In the genomic region with DNA sequence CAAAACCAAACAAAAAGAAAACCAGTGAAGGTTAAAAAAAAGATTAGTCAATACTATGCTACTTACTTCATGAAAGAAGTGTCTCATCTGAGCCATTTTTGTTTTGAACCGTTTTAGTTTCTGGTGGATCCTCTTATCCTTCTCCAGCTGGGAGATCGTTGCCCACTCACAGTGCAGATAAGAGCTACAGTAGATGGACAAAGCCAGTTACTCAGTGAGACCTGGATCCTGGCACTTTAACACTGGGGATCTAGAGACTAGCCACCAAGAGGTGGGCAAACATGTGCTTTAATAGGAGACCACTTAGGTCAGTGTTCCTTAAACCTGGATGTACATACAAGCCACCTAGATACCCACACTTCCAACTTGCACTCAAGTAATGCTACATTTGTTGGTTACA, we compare ENCODE assay signal across 22 mouse cellular contexts. TPM values are rescaled to one million over a fixed set of nuclear protein-coding genes. Genes with fewer than 3 reads are reported as not detected.
A peak's percentile ranks its signal among the peaks of the same experiment; 100 is the strongest.
DNase-seq lines count a peak whose midpoint lies in the region; ATAC-seq and TF ChIP-seq lines count a peak whose summit lies in the region.
"Had no signal": no experiment of that assay in that cellular context is flagged by ENCODE, and none has a peak within 500 bp of the region (broad histone marks: within the 10 kb centered on the region; RNA-seq: fewer than 3 reads in every experiment).

No protein-coding gene starts in this region.

- no peak overlapping the region for H3K4me2 ChIP-seq in liver, embryonic 14.5 days (ENCODE audit: low read depth)
- no peak overlapping the region for H3K4me2 ChIP-seq in liver, embryonic 12.5 days
- no peak overlapping the region for H3K4me2 ChIP-seq in liver, postnatal 0 days (ENCODE audit: low read depth, low read length)
- no peak overlapping the region for H3K4me2 ChIP-seq in liver, embryonic 11.5 days

- no peak overlapping the region for H3K9ac ChIP-seq in liver, embryonic 14.5 days (replicated peaks)
- no peak overlapping the region for H3K9ac ChIP-seq in liver, embryonic 12.5 days
- no peak overlapping the region for H3K9ac ChIP-seq in liver, postnatal 0 days (replicated peaks)
- H3K9ac ChIP-seq in liver, embryonic 11.5 days (ENCODE audit: low read depth, low read length): no peak overlapping the region

- TF ChIP-seq EP300 in liver, embryonic 14.5 days (IDR thresholded peaks at IDR 0.05; ENCODE audit: low read depth): peak; percentile 28; the same call in 1 of the 2 replicates
- 0 out of 2 replicates have a peak, but pooled peaks have one; percentile 11 for TF ChIP-seq EP300 in liver, postnatal 0 days (IDR thresholded peaks at IDR 0.05; ENCODE audit: low read depth)

- H3K9me3 ChIP-seq in liver, embryonic 14.5 days (ENCODE audit: control insufficient read depth, low read length): no peaks in the 10 kb centered on the region
- H3K9me3 ChIP-seq in liver, embryonic 12.5 days (replicated peaks): no peaks in the 10 kb centered on the region
- no peaks in the 10 kb centered on the region for H3K9me3 ChIP-seq in liver, postnatal 0 days (ENCODE audit: low read length)
- H3K9me3 ChIP-seq in liver, embryonic 11.5 days (ENCODE audit: control insufficient read depth, low read length): no peaks in the 10 kb centered on the region
- H3K9me3 ChIP-seq: G1E had no signal

- no peaks in the 10 kb centered on the region for H3K27me3 ChIP-seq in liver, embryonic 14.5 days (ENCODE audit: control insufficient read depth, insufficient read depth, low read length)
- no peaks in the 10 kb centered on the region for H3K27me3 ChIP-seq in liver, embryonic 12.5 days (replicated peaks)
- no peaks in the 10 kb centered on the region for H3K27me3 ChIP-seq in liver, postnatal 0 days (ENCODE audit: insufficient read depth, low read length)
- no peaks in the 10 kb centered on the region for H3K27me3 ChIP-seq in liver, embryonic 11.5 days (replicated peaks; ENCODE audit: control insufficient read depth, insufficient read depth, low read length)
- H3K27me3 ChIP-seq: CH12.LX, Patski had no signal

- H3K36me3 ChIP-seq in liver, embryonic 14.5 days (replicated peaks; ENCODE audit: control insufficient read depth, insufficient read depth, low read depth): peaks cover 64% of the 10 kb centered on the region
- peaks cover 99% of the 10 kb centered on the region for H3K36me3 ChIP-seq in liver, embryonic 12.5 days
- peaks cover 76% of the 10 kb centered on the region for H3K36me3 ChIP-seq in liver, postnatal 0 days (replicated peaks; ENCODE audit: insufficient read depth, low read length)
- H3K36me3 ChIP-seq in liver, embryonic 11.5 days (ENCODE audit: control insufficient read depth, insufficient read depth, low read length): peaks cover 35% of the 10 kb centered on the region

- no peak overlapping the region for H3K4me3 ChIP-seq in liver, embryonic 14.5 days (ENCODE audit: insufficient read depth in 1 of 2, low read depth in 2 of 2, low read length in 2 of 2)
- H3K4me3 ChIP-seq in liver, embryonic 12.5 days: no peak overlapping the region
- H3K4me3 ChIP-seq in liver, postnatal 0 days (ENCODE audit: low read depth, low read length): no peak overlapping the region
- H3K4me3 ChIP-seq in liver, embryonic 11.5 days (ENCODE audit: low read depth, low read length): no peak overlapping the region

- DNase-seq in liver, embryonic 14.5 days (ENCODE audit: low read depth in 3 of 3, low spot score in 3 of 3): no peak
- no peak for DNase-seq in liver, postnatal 0 days
- no peak for DNase-seq in liver, embryonic 11.5 days (ENCODE audit: low spot score)
- DNase-seq in right cerebral cortex, postnatal 14 days: no peak
- no peak for DNase-seq in adrenal gland, postnatal 25 days
- DNase-seq: adrenal gland, adult 2 months; adrenal gland, adult 8-10 months; adrenal gland, postnatal 10 days; adrenal gland, postnatal 14 days; adrenal gland, postnatal 36 days; B cell, adult 2 months; cerebellum, adult 11 months; cerebellum, adult 11-12 months; cerebellum, adult 18-20 months had no signal

- H3K4me1 ChIP-seq in liver, embryonic 14.5 days (replicated peaks; ENCODE audit: control insufficient read depth in 2 of 2, insufficient read depth in 2 of 2, low read length in 1 of 2): 0 out of 4 replicates have a peak, but pooled peaks cover 0 to 2% of the 10 kb centered on the region in 2 experiments
- H3K4me1 ChIP-seq in liver, embryonic 12.5 days: 0 out of 2 replicates have a peak, but pooled peaks cover 5% of the 10 kb centered on the region
- H3K4me1 ChIP-seq in liver, postnatal 0 days (ENCODE audit: insufficient read depth): no peaks in the 10 kb centered on the region
- no peaks in the 10 kb centered on the region for H3K4me1 ChIP-seq in liver, embryonic 11.5 days (replicated peaks; ENCODE audit: control insufficient read depth, insufficient read depth, low read length)

- TF ChIP-seq CTCF in liver, embryonic 14.5 days (IDR thresholded peaks at IDR 0.05; ENCODE audit: low read depth): no peak
- no peak for TF ChIP-seq CTCF in liver, postnatal 0 days (IDR thresholded peaks at IDR 0.05; ENCODE audit: low read depth)

- H3K27ac ChIP-seq in liver, embryonic 14.5 days: no peak overlapping the region
- H3K27ac ChIP-seq in liver, embryonic 12.5 days: no peak overlapping the region
- no peak overlapping the region for H3K27ac ChIP-seq in liver, postnatal 0 days (ENCODE audit: low read depth)
- no peak overlapping the region for H3K27ac ChIP-seq in liver, embryonic 11.5 days (ENCODE audit: low read depth, low read length)

- ATAC-seq in liver, embryonic 14.5 days (ENCODE audit: insufficient read depth): no peak
- ATAC-seq in liver, embryonic 12.5 days: no peak
- no peak for ATAC-seq in liver, postnatal 0 days
- ATAC-seq in liver, embryonic 11.5 days (replicated peaks; ENCODE audit: low FRiP score): no peak
- peak; percentile 57 for ATAC-seq in megakaryocyte progenitor cell, adult 5-6 weeks (replicated peaks; ENCODE audit: poor library complexity)
- peak; percentile 56; the same call in 1 of the 2 replicates for ATAC-seq in megakaryocyte-erythroid progenitor cell, adult 5-6 weeks (replicated peaks; ENCODE audit: low FRiP score, low TSS enrichment, poor library complexity, severe bottlenecking)
- ATAC-seq: activated CD4-positive, CD25-positive, alpha-beta regulatory T cell, adult 4 months; CD4-positive, CD25-positive, alpha-beta regulatory T cell, adult 4 months; Patski had no signal

- 50% methylated on average over 2 of the region's 2 CpGs for WGBS in liver, embryonic 14.5 days (ENCODE audit: insufficient replicate concordance)
- 40% methylated on average over 2 of the region's 2 CpGs for WGBS in liver, embryonic 12.5 days (ENCODE audit: insufficient replicate concordance)
- 60% methylated on average over 2 of the region's 2 CpGs for WGBS in liver, postnatal 0 days (ENCODE audit: insufficient replicate concordance)
- WGBS in liver, embryonic 11.5 days: 68% methylated on average over 2 of the region's 2 CpGs

RNA-seq across cellular contexts. Expression of gene Supt16, which starts 28.8 kb away (rescaled TPM):
- 15.4 and 25.2 TPM in 2 replicates for polyA plus RNA-seq in liver, embryonic 14.5 days (2012; rRNA removed)
- 35.6 and 39.9 TPM in 2 replicates for polyA plus RNA-seq in liver, embryonic 14.5 days (2014; fragmentation: Nextera tagmentation; extraction: Ambion mirVana)
- polyA plus RNA-seq in liver, embryonic 12.5 days (2016; fragmentation: Nextera tagmentation; extraction: Ambion mirVana): 53.7 TPM in 2 replicates
- polyA plus RNA-seq in liver, postnatal 0 days (2015; fragmentation: Nextera tagmentation; extraction: Ambion mirVana): 15.7 and 18.0 TPM in 2 replicates
- 52.1 and 58.6 TPM in 2 replicates for polyA plus RNA-seq in liver, embryonic 11.5 days (2014; fragmentation: Nextera tagmentation; extraction: Ambion mirVana)
- total RNA-seq in megakaryocyte progenitor cell, adult 5-6 weeks (2015): 90.6 and 92.7 TPM in 2 replicates
- total RNA-seq in megakaryocyte progenitor cell, adult 5-6 weeks (2017): 219 and 256 TPM in 2 replicates
- 111 and 153 TPM in 2 replicates for total RNA-seq in megakaryocyte-erythroid progenitor cell, adult 5-6 weeks (2014; fragmentation: Nextera tagmentation)
- total RNA-seq in megakaryocyte-erythroid progenitor cell, adult 5-6 weeks (2017): 297 and 346 TPM in 2 replicates
- total RNA-seq in adrenal gland, postnatal 25 days (2021): 60.0 and 61.3 TPM in 2 replicates

RNA-seq across cellular contexts. Expression of gene Chd8, which starts 31.6 kb away (rescaled TPM):
- 9.7 and 13.1 TPM in 2 replicates for polyA plus RNA-seq in liver, embryonic 14.5 days (2012; rRNA removed)
- 13.9 and 14.0 TPM in 2 replicates for polyA plus RNA-seq in liver, embryonic 14.5 days (2014; fragmentation: Nextera tagmentation; extraction: Ambion mirVana)
- polyA plus RNA-seq in liver, embryonic 12.5 days (2016; fragmentation: Nextera tagmentation; extraction: Ambion mirVana): 20.8 and 20.9 TPM in 2 replicates
- 8.5 and 10.0 TPM in 2 replicates for polyA plus RNA-seq in liver, postnatal 0 days (2015; fragmentation: Nextera tagmentation; extraction: Ambion mirVana)
- 34.5 and 38.0 TPM in 2 replicates for polyA plus RNA-seq in liver, embryonic 11.5 days (2014; fragmentation: Nextera tagmentation; extraction: Ambion mirVana)
- 78.7 and 79.5 TPM in 2 replicates for total RNA-seq in megakaryocyte progenitor cell, adult 5-6 weeks (2015)
- 43.7 and 57.7 TPM in 2 replicates for total RNA-seq in megakaryocyte progenitor cell, adult 5-6 weeks (2017)
- 108 and 137 TPM in 2 replicates for total RNA-seq in megakaryocyte-erythroid progenitor cell, adult 5-6 weeks (2014; fragmentation: Nextera tagmentation)
- 52.5 and 86.4 TPM in 2 replicates for total RNA-seq in megakaryocyte-erythroid progenitor cell, adult 5-6 weeks (2017)
- 104 and 109 TPM in 2 replicates for total RNA-seq in adrenal gland, postnatal 25 days (2021)

RNA-seq across cellular contexts. Expression of gene Tox4, which starts 53.0 kb away (rescaled TPM):
- polyA plus RNA-seq in liver, embryonic 14.5 days (2012; rRNA removed): 8.5 and 10.1 TPM in 2 replicates
- polyA plus RNA-seq in liver, embryonic 14.5 days (2014; fragmentation: Nextera tagmentation; extraction: Ambion mirVana): 16.6 and 17.2 TPM in 2 replicates
- polyA plus RNA-seq in liver, embryonic 12.5 days (2016; fragmentation: Nextera tagmentation; extraction: Ambion mirVana): 26.5 and 26.7 TPM in 2 replicates
- 12.1 and 13.4 TPM in 2 replicates for polyA plus RNA-seq in liver, postnatal 0 days (2015; fragmentation: Nextera tagmentation; extraction: Ambion mirVana)
- 35.7 and 44.6 TPM in 2 replicates for polyA plus RNA-seq in liver, embryonic 11.5 days (2014; fragmentation: Nextera tagmentation; extraction: Ambion mirVana)
- total RNA-seq in megakaryocyte progenitor cell, adult 5-6 weeks (2015): 34.0 and 35.8 TPM in 2 replicates
- total RNA-seq in megakaryocyte progenitor cell, adult 5-6 weeks (2017): 41.2 and 43.0 TPM in 2 replicates
- total RNA-seq in megakaryocyte-erythroid progenitor cell, adult 5-6 weeks (2014; fragmentation: Nextera tagmentation): 24.9 and 26.9 TPM in 2 replicates
- 29.7 and 32.5 TPM in 2 replicates for total RNA-seq in megakaryocyte-erythroid progenitor cell, adult 5-6 weeks (2017)
- total RNA-seq in adrenal gland, postnatal 25 days (2021): 39.7 and 51.3 TPM in 2 replicates

RNA-seq across cellular contexts. Expression of gene Rab2b, which starts 53.4 kb away (rescaled TPM):
- 2.9 and 3.1 TPM in 2 replicates for polyA plus RNA-seq in liver, embryonic 14.5 days (2012; rRNA removed)
- 1.9 and 2.6 TPM in 2 replicates for polyA plus RNA-seq in liver, embryonic 14.5 days (2014; fragmentation: Nextera tagmentation; extraction: Ambion mirVana)
- polyA plus RNA-seq in liver, embryonic 12.5 days (2016; fragmentation: Nextera tagmentation; extraction: Ambion mirVana): 4.6 TPM in 2 replicates
- polyA plus RNA-seq in liver, postnatal 0 days (2015; fragmentation: Nextera tagmentation; extraction: Ambion mirVana): 2.7 and 2.8 TPM in 2 replicates
- 9.8 and 10.6 TPM in 2 replicates for polyA plus RNA-seq in liver, embryonic 11.5 days (2014; fragmentation: Nextera tagmentation; extraction: Ambion mirVana)
- 6.5 and 8.1 TPM in 2 replicates for total RNA-seq in megakaryocyte progenitor cell, adult 5-6 weeks (2015)
- 3.7 and 5.0 TPM in 2 replicates for total RNA-seq in megakaryocyte progenitor cell, adult 5-6 weeks (2017)
- total RNA-seq in megakaryocyte-erythroid progenitor cell, adult 5-6 weeks (2014; fragmentation: Nextera tagmentation): 5.3 and 6.9 TPM in 2 replicates
- 4.8 and 14.1 TPM in 2 replicates for total RNA-seq in megakaryocyte-erythroid progenitor cell, adult 5-6 weeks (2017)
- total RNA-seq in adrenal gland, postnatal 25 days (2021): 35.7 and 37.8 TPM in 2 replicates

Comparison
In these comparisons a context has a peak if more than half of its experiments do, and no peak if none do; other contexts are left out.
1. ATAC-seq: peak in megakaryocyte progenitor cell, adult 5-6 weeks (single experiment) and megakaryocyte-erythroid progenitor cell, adult 5-6 weeks (single experiment); none in liver, embryonic 14.5 days (single experiment), liver, embryonic 12.5 days (single experiment), liver, postnatal 0 days (single experiment) and liver, embryonic 11.5 days (single experiment).